Mouse (Mus musculus) lung, postnatal 0 days (tissue): ENCODE results near the gene Pnpla7.

Experiments used
- CTCF ChIP-seq: IDR thresholded peaks from 2 replicates; pipeline ENCODE4 v1.5.1; 2016; ENCODE audit warnings: antibody characterized with exemption, mild to moderate bottlenecking
- EP300 ChIP-seq: IDR thresholded peaks from 2 replicates; pipeline ENCODE4 v1.6.1; 2016; ENCODE audit warnings: antibody characterized with exemption, mild to moderate bottlenecking, control low read depth

DNA sequence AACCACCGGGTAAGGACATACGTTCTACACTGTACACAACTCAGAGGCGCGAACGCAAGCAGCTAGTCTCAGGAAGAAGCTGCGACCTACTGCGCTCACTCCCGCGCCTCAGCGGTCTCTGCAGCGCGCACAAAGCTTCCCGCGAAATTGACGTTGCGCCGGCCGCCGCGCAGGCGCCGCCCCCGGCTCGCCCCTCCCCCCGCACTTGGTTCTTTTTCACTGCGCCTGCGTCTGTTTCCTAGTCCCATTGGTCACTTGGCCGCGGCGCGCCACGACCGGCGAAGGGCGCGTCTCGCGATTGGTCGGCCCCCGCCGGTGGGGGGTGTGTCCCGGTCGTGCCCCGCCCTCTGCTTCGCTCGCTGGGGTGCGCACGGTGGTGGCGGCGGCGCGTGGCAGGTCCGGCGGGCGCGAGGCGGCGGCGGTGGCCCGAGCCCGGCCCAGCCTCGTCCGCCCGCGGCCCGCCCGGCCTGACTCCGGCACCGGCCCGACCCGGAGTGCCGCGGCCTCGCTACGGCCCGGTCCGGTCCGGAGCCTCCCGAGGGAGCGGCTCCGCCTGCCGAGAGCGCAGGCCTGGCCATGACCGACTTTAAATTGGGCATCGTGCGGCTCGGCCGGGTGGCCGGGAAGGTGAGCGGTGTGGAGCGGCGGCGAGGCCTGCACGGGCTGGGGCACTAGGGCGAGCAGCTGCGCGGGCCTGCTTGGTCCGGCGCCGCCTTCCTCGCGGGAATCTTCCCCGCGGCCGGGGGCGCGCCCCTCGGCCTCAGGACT lies 26.2 kb upstream of the Pnpla7 start, which contains the start of gene Zmynd19:
- no peak for TF ChIP-seq CTCF
- TF ChIP-seq EP300: no peak
